Mouse (Mus musculus) brain, embryonic 14.5 days (tissue): ENCODE measurements around the gene Prkg1. TPM values are rescaled to one million over a fixed set of nuclear protein-coding genes. Genes with fewer than 3 reads are reported as not detected.

Experiments used
- DNase-seq: peaks from one replicate; pipeline ENCODE4 v3.0.0-alpha.2; 2011; ENCODE audit warnings: low read depth
- CTCF ChIP-seq: fragments of 200-500 bp; IDR thresholded peaks from 2 replicates; pipeline ENCODE4 v1.5.1; 2012; ENCODE audit warnings: inconsistent platforms, mild to moderate bottlenecking, moderate library complexity, borderline replicate concordance; ENCODE audit not compliant: insufficient read depth, insufficient read length; ENCODE audit errors: extremely low read depth
- POLR2A ChIP-seq: fragments of 200-500 bp; IDR thresholded peaks from 2 replicates; pipeline ENCODE4 v1.6.1; 2012; ENCODE audit warnings: mild to moderate bottlenecking, inconsistent platforms, borderline replicate concordance; ENCODE audit not compliant: poor library complexity, insufficient read depth, insufficient read length, severe bottlenecking; ENCODE audit errors: extremely low read depth
- polyA plus RNA-seq: library from polyadenylated mRNA; depleted of rRNA; stranded (reverse); fragments of >200 nt; gene quantifications from 2 replicates; pipeline ENCODE4 v1.2.3, GENCODE M21; 2012; rRNA removed

Gene Prkg1
- 1.9 and 4.5 TPM in 2 replicates for polyA plus RNA-seq

- no peak for TF ChIP-seq POLR2A
- no peak for TF ChIP-seq CTCF
- peak; percentile 71 for DNase-seq
Observed at GRCm38 (mm10) chr19:31764801-31765340, at the start of gene Prkg1. Prkg1 (minus strand) TSS chr19:31765033.

- no peak for DNase-seq
- no peak for TF ChIP-seq POLR2A
- TF ChIP-seq CTCF: no peak
Observed at GRCm38 (mm10) chr19:31813087-31813486, 48.3 kb upstream of the Prkg1 start.

- TF ChIP-seq CTCF (no peak), POLR2A (no peak)
- DNase-seq: peak; percentile 42
Observed at GRCm38 (mm10) chr19:31811371-31811770, 46.5 kb upstream of the Prkg1 start.

GRCm38 (mm10) chr19:31805391-31805790 is 40.6 kb upstream of the Prkg1 start:
- no peak for DNase-seq
- TF ChIP-seq POLR2A (no peak), CTCF (no peak)

GRCm38 (mm10) chr19:31795485-31796046 is 30.7 kb upstream of the Prkg1 start:
- peak; percentile 60 for DNase-seq
- no peak for TF ChIP-seq POLR2A
- no peak for TF ChIP-seq CTCF

- DNase-seq: no peak
- TF ChIP-seq POLR2A: no peak
- TF ChIP-seq CTCF: no peak
Observed at GRCm38 (mm10) chr19:31791724-31792123, 26.9 kb upstream of the Prkg1 start.

- TF ChIP-seq CTCF (no peak), POLR2A (no peak)
- no peak for DNase-seq
Observed at GRCm38 (mm10) chr19:31781521-31782018, 16.7 kb upstream of the Prkg1 start.

GRCm38 (mm10) chr19:31781077-31781476 is 16.2 kb upstream of the Prkg1 start:
- no peak for DNase-seq
- TF ChIP-seq POLR2A (no peak), CTCF (no peak)

- DNase-seq: no peak
- no peak for TF ChIP-seq POLR2A
- TF ChIP-seq CTCF: no peak
Observed at GRCm38 (mm10) chr19:31780222-31780621, 15.4 kb upstream of the Prkg1 start.

- no peak for DNase-seq
- no peak for TF ChIP-seq POLR2A
- no peak for TF ChIP-seq CTCF
Observed at GRCm38 (mm10) chr19:31779021-31779420, 14.2 kb upstream of the Prkg1 start.

GRCm38 (mm10) chr19:31767004-31767403 is 2.2 kb upstream of the Prkg1 start:
- DNase-seq: peak; percentile 59
- TF ChIP-seq CTCF (no peak), POLR2A (no peak)

GRCm38 (mm10) chr19:31765451-31765850 is 618 bp upstream of the Prkg1 start:
- TF ChIP-seq CTCF (no peak), POLR2A (no peak)
- DNase-seq: no peak
